Mouse (Mus musculus) macrophage (primary cell): ENCODE data around the gene Uba7. TPM values are rescaled to one million over a fixed set of nuclear protein-coding genes. Genes with fewer than 3 reads are reported as not detected.

Experiments used
- H3K27ac ChIP-seq: fragments of 350-480 bp; formaldehyde crosslinking; 2 replicates; pipeline ENCODE4 v1.9.0; 2021
- H3K36me3 ChIP-seq: fragments of 350-480 bp; formaldehyde crosslinking; 2 replicates; pipeline ENCODE4 v1.9.0; 2021; ENCODE audit errors: inconsistent target
- H3K4me3 ChIP-seq: fragments of 350-480 bp; formaldehyde crosslinking; 2 replicates; pipeline ENCODE4 v1.9.0; 2021; ENCODE audit errors: inconsistent target
- H3K79me2 ChIP-seq: fragments of 350-480 bp; formaldehyde crosslinking; 2 replicates; pipeline ENCODE4 v1.9.0; 2021; ENCODE audit errors: inconsistent target
- WGBS: methylation state at CpG from one replicate; pipeline ENCODE4 v1.1.7; 2026; ENCODE audit warnings: inconsistent platforms; ENCODE audit not compliant: missing documents; 5-methylcytosine and 5-hydroxymethylcytosine counted together
- polyA plus RNA-seq: library from polyadenylated mRNA; stranded (reverse); fragments of 250-400 nt; gene quantifications from 3 replicates; pipeline ENCODE4 v1.2.4, GENCODE M21; 2018; ENCODE audit warnings: inconsistent platforms

Gene Uba7
- polyA plus RNA-seq, 1 experiment from 2014 or later: 33.6 TPM

DNA sequence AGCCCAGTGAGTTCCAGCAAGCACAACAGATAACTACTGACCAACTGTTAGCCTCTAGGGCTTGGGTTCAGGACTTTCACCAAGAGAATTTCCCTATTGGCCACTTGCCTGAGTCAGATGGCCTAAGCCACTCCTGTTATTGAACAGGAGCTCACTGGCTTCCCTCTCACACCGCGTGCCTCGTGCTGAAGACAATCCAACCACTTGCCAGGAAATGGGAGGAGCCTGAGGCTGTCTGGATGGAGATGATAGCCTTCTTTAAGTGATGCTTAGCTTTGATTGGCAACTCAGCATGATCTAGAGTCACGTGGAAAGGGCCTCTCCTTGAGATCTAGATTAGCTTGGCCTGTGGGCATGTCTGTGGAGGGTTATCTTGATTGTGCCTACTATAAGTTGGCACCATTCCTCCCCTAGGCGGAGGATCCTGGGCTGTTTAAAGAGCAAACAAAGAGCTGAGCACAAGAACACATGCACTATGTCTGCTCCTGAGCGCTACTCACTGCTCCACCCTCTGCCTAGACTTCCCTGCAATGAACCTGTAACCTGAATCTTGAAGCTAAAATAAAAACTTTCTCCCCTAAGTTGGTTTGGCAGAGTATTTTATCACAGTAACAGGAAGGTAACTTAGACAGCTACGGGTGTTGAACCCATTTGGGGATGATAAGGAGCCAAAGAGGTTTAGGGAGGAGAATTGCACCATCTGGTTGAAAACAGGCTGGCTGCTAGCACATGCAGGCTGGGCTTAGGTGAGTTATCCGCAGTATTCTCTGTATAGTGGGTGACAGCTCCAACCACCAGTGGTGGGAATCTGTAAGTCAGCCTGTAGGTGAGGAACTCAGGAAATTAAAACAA, 3.4 kb upstream of the Uba7 start:
- no peak overlapping the region for H3K27ac ChIP-seq
- peaks cover 3% of the 10 kb centered on the region; the same call in 1 of the 2 replicates for H3K36me3 ChIP-seq
- 63% methylated on average over 8 of the region's 8 CpGs for WGBS

DNA sequence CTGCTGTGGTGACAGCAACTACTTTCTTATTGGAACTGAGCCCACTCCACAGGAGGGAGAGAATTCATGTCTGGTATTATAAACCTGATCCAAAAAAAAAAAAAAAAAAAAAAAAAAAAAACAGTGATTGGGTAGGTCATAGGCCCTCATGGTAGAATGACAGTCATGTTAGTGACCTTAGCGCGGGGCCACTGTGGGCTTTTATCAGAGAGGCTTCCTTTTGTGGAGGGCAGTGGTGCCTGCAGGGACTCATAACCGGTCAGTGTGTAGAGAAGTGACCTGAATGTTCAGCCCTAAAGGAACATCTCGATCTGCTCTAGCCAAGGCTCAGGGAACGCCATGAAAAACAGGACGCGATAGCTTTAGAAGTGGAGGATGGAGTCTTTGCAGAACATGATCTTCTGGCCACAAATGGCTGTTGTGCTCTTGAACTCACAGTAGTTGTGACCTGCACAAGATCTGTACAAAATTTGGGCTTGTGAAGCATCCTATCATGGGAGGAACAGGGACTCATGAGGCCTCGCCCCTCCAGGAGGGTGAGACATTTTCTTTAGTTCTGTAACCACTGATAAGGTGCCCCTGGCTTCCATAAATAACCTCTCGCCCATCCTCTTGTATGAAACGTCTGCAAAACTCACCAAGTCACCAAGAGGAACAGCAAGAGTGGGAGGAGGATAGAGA, 674 bp upstream of the Uba7 start:
- Histone ChIP-seq H3K27ac (peak overlapping the region; percentile 91), H3K4me3 (peak overlapping the region; percentile 88; the same call in 1 of the 2 replicates), H3K79me2 (peaks cover 43% of the 10 kb centered on the region), H3K36me3 (peaks cover 30% of the 10 kb centered on the region)
- 59% methylated on average over 10 of the region's 10 CpGs for WGBS

More for the DNA sequence above, 3.4 kb upstream of the Uba7 start:
- H3K4me3 ChIP-seq: no peak overlapping the region
- H3K79me2 ChIP-seq: peaks cover 16% of the 10 kb centered on the region

DNA sequence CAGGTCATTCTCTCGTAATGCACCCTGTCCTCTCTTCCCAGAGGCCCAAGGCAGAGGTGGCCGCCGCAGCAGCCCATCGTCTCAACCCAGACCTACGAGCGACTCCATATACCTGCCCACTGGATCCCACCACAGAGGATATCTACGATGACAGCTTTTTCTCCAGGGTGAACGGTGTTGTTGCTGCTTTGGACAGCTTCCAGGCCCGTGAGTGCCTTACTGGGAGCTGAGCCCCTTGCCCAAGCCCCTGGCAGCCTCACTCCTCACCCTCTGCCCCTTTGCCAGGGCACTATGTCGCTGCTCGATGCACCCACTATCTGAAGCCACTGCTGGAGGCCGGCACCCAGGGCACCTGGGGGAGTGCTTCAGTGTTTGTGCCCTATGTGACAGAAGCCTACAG, 3.5 kb downstream of the Uba7 start:
- no peak overlapping the region for H3K4me3 ChIP-seq
- H3K36me3 ChIP-seq: peaks cover 52% of the 10 kb centered on the region
- H3K79me2 ChIP-seq: peaks cover 48% of the 10 kb centered on the region
- no peak overlapping the region for H3K27ac ChIP-seq
- 94% methylated on average over 10 of the region's 12 CpGs for WGBS

DNA sequence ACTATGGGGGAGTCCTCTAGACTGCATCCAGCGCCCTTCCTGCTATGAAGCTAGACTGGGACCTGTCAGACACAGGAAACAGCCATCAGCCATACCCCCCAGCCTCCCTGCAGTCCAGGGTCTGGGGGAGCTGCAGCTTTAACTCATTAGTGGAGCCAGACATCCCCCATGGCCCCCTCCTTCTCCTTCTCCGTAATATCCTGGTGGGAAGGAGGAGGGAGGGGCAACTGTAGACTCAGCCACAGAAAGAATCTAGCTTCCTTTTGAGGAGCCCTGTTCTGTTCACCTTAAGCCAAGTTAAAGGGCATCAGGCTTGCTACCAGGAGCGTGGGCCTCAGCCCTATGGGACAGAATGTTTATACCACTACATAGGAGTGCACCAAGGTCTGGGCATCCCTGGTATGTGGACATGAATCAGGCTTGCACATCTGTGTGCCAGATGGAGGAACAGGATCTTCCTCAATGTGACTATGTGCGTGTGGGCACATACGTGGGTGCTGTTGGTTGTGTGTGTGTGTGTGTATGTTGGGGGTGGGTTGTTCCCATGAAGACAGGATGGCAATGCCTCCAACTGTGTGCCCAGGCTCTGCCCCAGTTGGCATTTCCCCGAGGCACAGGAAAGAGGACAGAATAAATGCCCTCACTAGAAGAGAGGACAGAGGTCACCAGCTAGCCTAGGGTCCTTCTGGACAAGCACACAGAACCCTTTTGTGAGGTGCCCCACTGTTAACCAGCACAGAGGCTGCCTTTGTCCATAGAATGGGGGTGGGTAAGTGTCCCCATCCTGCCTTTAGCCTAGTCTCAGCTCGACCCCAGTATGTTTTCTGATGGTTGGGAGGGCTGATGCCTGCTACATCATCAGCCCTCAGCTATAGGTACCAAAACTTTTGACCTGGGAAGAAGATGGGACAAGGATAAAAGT, 6.6 kb downstream of the Uba7 start:
- no peak overlapping the region for H3K4me3 ChIP-seq
- H3K79me2 ChIP-seq: peaks cover 32% of the 10 kb centered on the region
- 39% methylated on average over 6 of the region's 7 CpGs for whole genome bisulfite sequencing
- H3K36me3 ChIP-seq: peaks cover 48% of the 10 kb centered on the region
- peak overlapping the region; percentile 89 for H3K27ac ChIP-seq

DNA sequence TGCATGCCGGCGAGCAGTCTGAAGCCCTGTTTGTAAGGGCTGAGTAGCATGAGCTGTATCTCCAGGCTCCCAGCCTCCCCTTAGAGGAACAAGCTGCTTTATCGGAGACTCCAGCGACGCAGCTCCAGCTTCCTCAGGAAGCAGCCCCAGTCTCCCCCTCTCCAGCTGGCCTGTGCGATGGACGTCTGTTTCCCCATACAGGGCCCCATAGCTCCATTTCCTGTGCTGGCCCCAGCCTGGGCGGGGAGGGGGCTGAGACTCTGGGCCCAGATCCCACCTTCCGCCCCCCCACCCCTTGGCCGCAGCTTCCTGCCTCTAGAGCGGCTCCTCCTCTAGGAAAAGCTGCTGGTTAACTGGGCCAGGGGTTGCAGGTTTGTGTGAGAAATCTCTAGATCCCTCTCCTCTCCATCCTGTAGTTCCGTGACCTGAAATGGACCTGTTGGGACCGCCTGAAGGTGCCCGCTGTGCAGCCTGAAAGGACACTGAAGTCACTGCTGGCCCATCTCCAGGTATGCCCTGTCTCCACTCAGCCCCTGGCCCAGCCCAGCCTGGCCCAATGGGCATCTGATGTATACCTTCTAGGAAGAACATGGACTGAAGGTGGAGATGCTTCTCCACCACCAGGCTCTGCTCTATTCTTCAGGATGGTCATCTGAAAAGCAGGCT, 7.5 kb downstream of the Uba7 start, which contains the start of gene Gm20661:
Gene Gm20661, plus strand, starts transcription at position 378 of the 666 bp plus-strand sequence.
- peaks cover 23% of the 10 kb centered on the region; the same call in 1 of the 2 replicates for H3K79me2 ChIP-seq
- peaks cover 40% of the 10 kb centered on the region for H3K36me3 ChIP-seq

DNA sequence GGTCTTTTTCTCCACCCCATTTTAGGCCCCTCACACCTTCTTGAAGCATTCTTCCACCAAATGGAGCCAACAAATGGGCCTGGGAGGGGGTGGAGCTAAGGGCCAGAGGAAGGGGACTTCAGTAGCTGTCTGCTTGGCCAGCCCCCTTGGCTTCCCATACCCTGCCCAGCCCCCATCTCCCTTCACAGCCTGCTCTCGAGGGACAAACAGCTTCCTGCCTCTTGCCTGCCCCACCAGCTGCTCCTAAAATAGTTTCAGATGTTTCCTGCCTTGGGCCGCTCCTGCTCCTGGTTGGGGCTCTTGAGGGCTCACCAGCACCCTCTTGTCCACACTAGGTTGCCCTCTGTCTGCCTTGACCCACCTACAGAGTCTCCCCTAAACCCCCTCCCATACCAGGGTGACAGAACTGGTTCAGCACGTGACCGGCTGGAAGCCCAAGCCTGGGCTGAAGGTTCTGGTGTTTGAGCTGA, 8.2 kb downstream of the Uba7 start:
- H3K27ac ChIP-seq: peak overlapping the region; percentile 89
- H3K4me3 ChIP-seq: peak overlapping the region; percentile 6; the same call in 1 of the 2 replicates
- peaks cover 33% of the 10 kb centered on the region for H3K36me3 ChIP-seq
- peaks cover 17% of the 10 kb centered on the region; the same call in 1 of the 2 replicates for H3K79me2 ChIP-seq
- WGBS: 13% methylated on average over 4 of the region's 4 CpGs

More for the DNA sequence above, 7.5 kb downstream of the Uba7 start, which contains the start of gene Gm20661:
- WGBS: 3% methylated on average over 11 of the region's 14 CpGs
- Histone ChIP-seq H3K27ac (peak within 1 kb of the TSS; percentile 89), H3K4me3 (peak within 1 kb of the TSS; percentile 6; the same call in 1 of the 2 replicates)

DNA sequence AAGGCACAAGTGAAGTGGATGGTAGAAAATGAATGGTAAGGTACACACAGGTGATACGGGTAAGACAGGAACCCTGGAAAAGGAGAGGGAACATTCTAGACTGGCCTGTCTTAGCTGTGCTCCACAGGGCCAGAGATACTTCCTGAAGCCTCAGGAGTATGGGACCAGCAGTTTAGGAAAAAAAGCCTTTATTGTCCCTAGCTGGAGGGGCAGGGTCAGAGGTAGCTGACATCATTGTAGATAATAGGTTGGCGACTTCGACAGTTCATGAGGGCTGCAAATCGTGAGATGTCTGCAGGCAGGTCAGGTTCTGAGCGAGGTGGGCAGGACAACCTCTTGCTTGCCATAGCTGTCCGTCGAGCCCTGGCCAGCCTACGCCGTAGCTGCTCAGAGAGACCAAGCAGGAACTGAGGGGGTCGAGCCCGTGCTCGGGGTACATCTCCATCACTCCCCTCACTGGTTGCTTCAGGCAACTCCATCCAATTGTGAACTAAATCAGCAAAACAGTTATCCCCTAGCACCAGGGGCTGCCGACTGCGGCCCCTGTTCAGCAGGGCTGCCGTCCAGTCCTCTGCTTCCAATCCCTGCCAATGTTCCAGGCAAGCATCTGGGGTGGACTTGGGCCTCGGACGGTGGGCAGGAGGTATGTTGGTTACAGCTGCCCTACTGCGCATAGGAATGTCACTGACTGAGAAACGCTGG, 8.9 kb downstream of the Uba7 start:
- peak overlapping the region; percentile 66; the same call in 1 of the 2 replicates for H3K4me3 ChIP-seq
- WGBS: 21% methylated on average over 19 of the region's 19 CpGs
- peak overlapping the region; percentile 89 for H3K27ac ChIP-seq
- H3K36me3 ChIP-seq: peaks cover 26% of the 10 kb centered on the region
- H3K79me2 ChIP-seq: peaks cover 9% of the 10 kb centered on the region; the same call in 1 of the 2 replicates

DNA sequence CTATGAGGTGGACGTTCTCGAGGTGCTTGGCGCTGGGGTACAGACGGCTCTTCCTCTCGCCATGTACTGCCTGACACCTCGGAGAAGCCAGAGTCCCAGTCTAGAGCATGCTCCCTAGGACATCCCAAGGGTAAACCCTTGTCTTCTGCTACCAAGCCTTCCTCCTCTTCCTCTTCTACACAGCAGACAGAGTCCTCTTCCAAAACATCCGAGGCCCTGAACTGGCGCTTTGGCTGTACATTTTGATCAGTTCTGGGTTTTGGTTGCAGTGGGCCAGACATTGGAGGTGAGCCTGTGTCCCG, 9.4 kb downstream of the Uba7 start:
- H3K79me2 ChIP-seq: peaks cover 4% of the 10 kb centered on the region; the same call in 1 of the 2 replicates
- 18% methylated on average over 9 of the region's 9 CpGs for WGBS
- peak overlapping the region; percentile 89 for H3K27ac ChIP-seq
- peak overlapping the region; percentile 66 for H3K4me3 ChIP-seq
- peaks cover 21% of the 10 kb centered on the region for H3K36me3 ChIP-seq

DNA sequence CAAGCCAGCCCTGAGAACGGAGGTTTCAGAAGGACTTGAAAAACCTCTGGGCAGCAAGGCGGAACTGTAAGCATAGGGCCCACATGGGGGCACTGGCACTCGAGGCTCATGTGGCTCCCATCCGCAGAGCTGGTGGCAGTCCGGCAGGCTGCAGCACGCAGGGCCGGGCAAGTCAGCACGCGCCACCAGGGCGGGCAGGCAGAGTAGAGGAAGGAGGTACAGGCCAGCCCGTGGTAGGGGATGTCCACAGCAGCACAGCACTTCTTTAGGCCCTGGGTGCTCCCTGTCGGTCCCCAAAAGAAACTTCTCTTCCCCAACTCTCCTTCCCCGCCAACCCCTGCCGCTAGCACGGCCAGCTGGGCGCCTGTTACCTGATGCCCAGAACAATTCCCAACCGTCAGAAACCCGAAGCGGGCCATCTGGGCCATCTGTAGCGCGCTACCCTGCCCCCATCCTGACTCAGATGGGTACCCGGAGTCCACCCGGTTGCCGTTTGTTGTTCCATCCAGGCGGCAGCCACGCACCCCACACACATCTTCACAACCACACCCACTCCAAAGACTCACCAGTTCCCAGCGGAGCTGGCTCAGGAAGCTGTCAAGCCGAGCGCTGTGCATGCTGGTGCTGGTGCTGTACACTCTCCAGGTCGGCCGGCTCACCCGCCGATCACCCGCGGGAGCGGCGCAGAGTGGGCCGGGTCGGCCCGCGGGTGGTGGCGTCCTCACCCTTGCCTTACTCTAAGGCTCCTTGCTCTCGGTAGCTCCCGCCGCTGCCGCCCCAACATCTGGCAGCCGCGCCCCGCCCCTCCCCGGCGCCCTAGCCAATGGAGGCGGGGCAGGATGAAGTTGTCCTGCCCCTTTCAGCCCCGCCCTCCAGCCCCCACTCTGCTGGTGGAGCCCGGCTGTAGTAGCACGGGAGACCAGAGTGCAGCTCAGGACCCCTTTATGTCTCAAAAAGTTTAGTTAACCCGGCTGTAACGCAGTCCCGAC, 10.1 kb downstream of the Uba7 start, which contains the start of gene Inka1:
Gene Inka1, minus strand, starts transcription at position 749 of the 989 bp plus-strand sequence.
- Histone ChIP-seq H3K27ac (peak within 1 kb of the TSS; percentile 89), H3K36me3 (peaks cover 14% of the 10 kb centered on the region; the same call in 1 of the 2 replicates), H3K79me2 (no peaks in the 10 kb centered on the region; the same call in 1 of the 2 replicates), H3K4me3 (peak within 1 kb of the TSS; percentile 66)
- WGBS: under 1% methylated on average over 57 of the region's 58 CpGs

DNA sequence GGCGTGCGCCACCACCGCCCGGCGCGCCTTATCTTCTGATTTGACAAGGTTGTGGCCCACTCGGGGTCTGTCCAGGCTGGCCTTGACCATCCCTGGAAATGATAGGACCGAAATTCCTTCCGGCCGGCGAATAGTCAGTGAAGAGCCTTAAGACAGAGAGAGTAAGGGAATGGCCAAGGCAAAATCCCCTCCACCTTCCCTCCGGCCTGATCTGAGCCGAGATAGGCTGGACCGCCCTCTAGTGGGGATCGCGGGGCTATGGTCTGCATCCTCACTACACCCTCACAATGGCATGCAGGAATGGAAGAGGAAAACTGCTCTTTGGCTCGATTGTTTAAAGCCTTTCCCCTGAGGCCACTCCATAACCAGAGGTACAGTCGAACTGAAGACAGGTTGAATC, 11.1 kb downstream of the Uba7 start:
- Histone ChIP-seq H3K36me3 (peaks cover 4% of the 10 kb centered on the region; the same call in 1 of the 2 replicates), H3K79me2 (no peaks in the 10 kb centered on the region; the same call in 1 of the 2 replicates), H3K4me3 (peak overlapping the region; percentile 66), H3K27ac (peak overlapping the region; percentile 25)
- 3% methylated on average over 18 of the region's 18 CpGs for WGBS

DNA sequence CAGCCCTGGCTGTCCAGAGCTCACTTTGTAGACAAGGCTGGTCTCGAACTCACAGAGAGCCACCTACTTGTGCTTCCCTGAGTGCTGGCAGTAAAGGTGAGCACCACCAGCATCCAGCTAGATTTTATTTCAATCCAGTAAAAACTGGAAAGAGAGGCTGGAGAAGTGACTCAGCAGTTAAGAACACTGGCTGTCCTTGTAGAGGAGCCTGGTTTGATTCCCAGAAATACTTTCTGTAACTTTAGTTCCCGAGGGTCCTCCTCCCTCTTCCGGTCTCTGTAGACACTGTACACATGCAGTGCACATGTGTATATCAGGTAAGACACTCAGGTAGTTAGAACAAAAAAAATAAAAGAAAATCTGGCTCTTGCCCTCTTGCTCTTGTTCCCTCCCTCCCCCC, 12.6 kb downstream of the Uba7 start:
- H3K79me2 ChIP-seq: no peaks in the 10 kb centered on the region; the same call in 1 of the 2 replicates
- no peaks in the 10 kb centered on the region for H3K36me3 ChIP-seq
- H3K4me3 ChIP-seq: no peak overlapping the region
- no peak overlapping the region for H3K27ac ChIP-seq
- 73% methylated on average over 3 of the region's 3 CpGs for WGBS

DNA sequence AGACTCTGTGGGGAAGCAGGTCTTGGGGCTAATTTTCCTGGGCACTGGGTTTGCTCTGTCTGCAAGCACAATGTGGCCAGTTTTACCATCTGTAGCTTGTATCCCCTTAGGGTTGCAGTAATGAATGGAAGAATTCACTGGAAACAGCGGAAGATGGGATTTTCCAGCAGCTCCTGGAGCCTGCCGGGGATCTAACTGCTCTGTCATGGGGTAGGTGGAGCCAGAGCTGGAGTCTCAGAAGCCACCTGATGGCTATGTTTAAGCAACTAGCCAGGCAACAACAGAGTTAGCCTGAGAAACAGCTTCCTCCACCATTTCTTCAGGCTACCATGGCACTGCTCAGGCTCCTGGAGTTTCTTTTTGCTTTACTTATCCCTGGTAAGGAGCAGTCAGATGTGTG, 16.9 kb downstream of the Uba7 start, which contains the start of gene Cdhr4:
Gene Cdhr4, plus strand, starts transcription at position 301 of the 400 bp plus-strand sequence.
- Histone ChIP-seq H3K36me3 (no peaks in the 10 kb centered on the region), H3K4me3 (no peak within 1 kb of the TSS), H3K27ac (no peak within 1 kb of the TSS), H3K79me2 (no peaks in the 10 kb centered on the region)
- 85% methylated on average over 2 of the region's 2 CpGs for WGBS
